Mouse (Mus musculus) megakaryocyte, adult 5-6 weeks (primary cell): ENCODE measurements around the gene Sv2b. TPM values are rescaled to one million over a fixed set of nuclear protein-coding genes. Genes with fewer than 3 reads are reported as not detected.

ENCODE experiments used
- ATAC-seq: 2 replicates; pipeline ENCODE4 v1.8.0; 2016; ENCODE audit warnings: mild to moderate bottlenecking, inconsistent platforms; ENCODE audit not compliant: poor library complexity, severe bottlenecking
- total RNA-seq, 2 experiments: library from RNA; stranded (forward) in 1 of 2; stranded (reverse) in 1 of 2; fragments of 153-499, 151-499 nt in 1 of 2; fragments of 221-1000, 200-1000 nt in 1 of 2; gene quantifications; 2 replicates each; pipeline versions ENCODE4 v1.2.3 to v1.2.4; 2015 to 2017

Sv2b gene
- total RNA-seq, 2 experiments from 2014 or later = not detected

GRCm38 (mm10) chr7:75110689-75111088 is 198.4 kb downstream of the Sv2b start:
- ATAC-seq = peak; percentile 66

GRCm38 (mm10) chr7:75107441-75107840 is 201.6 kb downstream of the Sv2b start:
- no peak for ATAC-seq

- no peak for ATAC-seq
Observed at GRCm38 (mm10) chr7:75103900-75104299, 205.2 kb downstream of the Sv2b start.

GRCm38 (mm10) chr7:75102536-75103332 is 206.3 kb downstream of the Sv2b start:
- no peak for ATAC-seq

- no peak for ATAC-seq
Observed at GRCm38 (mm10) chr7:75085473-75085872, 223.6 kb downstream of the Sv2b start.

GRCm38 (mm10) chr7:75080163-75080562 is 228.9 kb downstream of the Sv2b start:
- no peak for ATAC-seq

- no peak for ATAC-seq
Observed at GRCm38 (mm10) chr7:75077560-75078208, 231.4 kb downstream of the Sv2b start.

Other genes starting within 250 kb of the Sv2b start
- 114 TPM in 2 replicates for gene Akap13, start 146.3 kb upstream of the Sv2b start, total RNA-seq (2015)
- 266 and 324 TPM in 2 replicates for gene Akap13, start 146.3 kb upstream of the Sv2b start, total RNA-seq (2017)